Mouse (Mus musculus) thymus, adult 2 months (tissue): Measurements from ENCODE around the gene Creb3l1.

Source experiments
- CTCF ChIP-seq: fragments of 200-500 bp; IDR thresholded peaks from 2 replicates; pipeline ENCODE4 v1.5.1; 2012; ENCODE audit warnings: mild to moderate bottlenecking, control low read depth, low read length, moderate library complexity, borderline replicate concordance; ENCODE audit not compliant: control insufficient read depth, poor library complexity, insufficient read depth; ENCODE audit errors: extremely low read depth
- POLR2A ChIP-seq: fragments of 200-500 bp; IDR thresholded peaks from 2 replicates; pipeline ENCODE4 v1.6.1; 2012; ENCODE audit warnings: mild to moderate bottlenecking, low read length, control low read depth, moderate library complexity; ENCODE audit not compliant: control insufficient read depth, poor library complexity, insufficient read depth; ENCODE audit errors: extremely low read depth

DNA sequence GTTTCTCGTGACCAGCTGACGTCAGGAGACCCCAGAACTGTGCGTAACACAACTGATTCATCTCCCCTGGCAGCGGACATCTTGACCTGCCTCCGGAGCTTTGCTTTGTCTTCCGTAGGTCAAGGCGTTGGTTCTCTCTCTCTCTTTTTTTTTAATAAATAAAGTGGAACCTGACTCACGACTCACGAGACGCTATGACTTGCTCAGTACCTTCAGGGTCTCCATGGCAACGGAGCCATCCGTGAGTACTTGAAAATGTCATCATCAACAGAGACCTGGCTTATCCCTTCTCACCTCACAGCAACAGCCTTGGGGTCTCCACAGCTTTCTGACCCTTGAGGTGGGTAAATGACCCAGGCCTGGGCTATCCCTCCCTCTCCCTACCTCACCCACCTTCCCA, 19.0 kb upstream of the Creb3l1 start:
- TF ChIP-seq POLR2A (no peak), CTCF (no peak)
